12 mouse cellular contexts compared by ENCODE assay signal in the genomic region with DNA sequence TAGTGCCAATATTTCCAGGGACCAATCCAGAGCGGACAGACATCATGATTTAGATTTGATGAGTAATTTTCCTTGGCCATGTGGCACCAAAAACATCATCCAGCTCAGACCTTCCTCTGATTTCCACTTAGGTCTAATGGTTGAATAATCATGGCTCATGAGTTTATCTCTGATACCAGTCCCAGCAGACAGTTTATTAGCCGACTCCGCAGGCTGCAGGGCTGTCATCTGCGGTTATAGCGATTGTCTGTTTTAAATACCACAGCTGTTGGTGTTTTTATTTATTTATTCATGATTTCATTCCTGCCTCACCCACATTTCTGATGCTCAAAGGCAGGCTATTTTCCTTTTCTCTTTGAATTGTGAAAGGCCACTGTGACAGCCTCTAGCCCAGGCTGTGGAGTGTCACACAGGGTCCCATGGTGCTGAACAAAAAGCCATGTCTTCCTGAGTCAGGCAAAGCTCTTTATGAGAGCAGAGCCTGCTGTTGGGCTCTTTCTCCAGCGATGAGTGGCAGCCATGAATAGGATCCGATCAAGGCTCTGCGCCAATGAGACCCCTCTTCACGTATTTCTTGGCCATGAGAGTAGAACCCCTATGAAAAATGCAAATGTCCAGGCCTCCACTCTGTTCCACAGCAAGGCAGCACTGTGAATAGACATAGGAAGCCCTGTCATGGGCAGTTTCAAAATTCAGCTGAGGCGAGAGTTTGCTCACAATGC.
DNase-seq lines count a peak whose midpoint lies in the region; ATAC-seq lines count a peak whose summit lies in the region.
"Had no signal": no experiment of that assay in that cellular context is flagged by ENCODE, and none has a peak within 500 bp of the region (broad histone marks: within the 10 kb centered on the region; RNA-seq: fewer than 3 reads in every experiment).

No protein-coding gene starts in this region.

- H3K9me3 ChIP-seq in hindbrain, embryonic 11.5 days (ENCODE audit: control insufficient read depth, low read length): no peaks in the 10 kb centered on the region
- no peaks in the 10 kb centered on the region for H3K9me3 ChIP-seq in midbrain, embryonic 13.5 days
- H3K9me3 ChIP-seq in heart, embryonic 11.5 days (replicated peaks; ENCODE audit: control insufficient read depth, low read length): no peaks in the 10 kb centered on the region
- H3K9me3 ChIP-seq: embryonic facial prominence, embryonic 13.5 days; liver, embryonic 13.5 days had no signal

- ATAC-seq in hindbrain, embryonic 11.5 days (ENCODE audit: low FRiP score): peak; percentile 91
- ATAC-seq in midbrain, embryonic 13.5 days: peak; percentile 96
- no peak for ATAC-seq in heart, embryonic 11.5 days (replicated peaks; ENCODE audit: insufficient number of reproducible peaks, low FRiP score, low TSS enrichment)

- no peaks in the 10 kb centered on the region for H3K4me1 ChIP-seq in hindbrain, embryonic 11.5 days (replicated peaks; ENCODE audit: control insufficient read depth, insufficient read depth, low read length)
- peaks cover 13% of the 10 kb centered on the region for H3K4me1 ChIP-seq in midbrain, embryonic 13.5 days (replicated peaks)
- no peaks in the 10 kb centered on the region for H3K4me1 ChIP-seq in heart, embryonic 11.5 days (ENCODE audit: control insufficient read depth, insufficient read depth, low read length)
- H3K4me1 ChIP-seq: embryonic facial prominence, embryonic 13.5 days; liver, embryonic 13.5 days had no signal

- DNase-seq in layer of hippocampus, adult 11-12 months (ENCODE audit: low spot score): peak; percentile 6
- no peak for DNase-seq in layer of hippocampus, adult 9-10 months (ENCODE audit: low spot score)
- DNase-seq in brain, embryonic 18.5 days (ENCODE audit: low read depth, low spot score): peak; percentile 34
- DNase-seq in hindbrain, embryonic 11.5 days (ENCODE audit: low spot score): peak; percentile 37
- DNase-seq in spleen, adult 18-20 months: no peak
- no peak for DNase-seq in adrenal gland, postnatal 36 days
- DNase-seq: heart, postnatal 4 days; kidney, postnatal 25 days; liver, embryonic 13.5 days had no signal

- no peak overlapping the region for H3K9ac ChIP-seq in hindbrain, embryonic 11.5 days (ENCODE audit: low read depth, low read length)
- no peak overlapping the region for H3K9ac ChIP-seq in midbrain, embryonic 13.5 days (replicated peaks)
- H3K9ac ChIP-seq in heart, embryonic 11.5 days (ENCODE audit: low read depth, low read length): no peak overlapping the region; the same call in 1 of the 2 replicates
- H3K9ac ChIP-seq: embryonic facial prominence, embryonic 13.5 days; liver, embryonic 13.5 days had no signal

- H3K36me3 ChIP-seq in hindbrain, embryonic 11.5 days (ENCODE audit: control insufficient read depth, insufficient read depth, low read length): no peaks in the 10 kb centered on the region
- no peaks in the 10 kb centered on the region for H3K36me3 ChIP-seq in midbrain, embryonic 13.5 days
- H3K36me3 ChIP-seq in heart, embryonic 11.5 days (ENCODE audit: control insufficient read depth, insufficient read depth, low read length): no peaks in the 10 kb centered on the region
- H3K36me3 ChIP-seq: embryonic facial prominence, embryonic 13.5 days; liver, embryonic 13.5 days had no signal

- no peak overlapping the region for H3K4me3 ChIP-seq in hindbrain, embryonic 11.5 days (ENCODE audit: low read depth, low read length)
- H3K4me3 ChIP-seq in midbrain, embryonic 13.5 days (replicated peaks): no peak overlapping the region
- H3K4me3 ChIP-seq in heart, embryonic 11.5 days (ENCODE audit: low read depth, low read length): no peak overlapping the region
- H3K4me3 ChIP-seq: embryonic facial prominence, embryonic 13.5 days; liver, embryonic 13.5 days had no signal

- 70% methylated on average over 10 of the region's 10 CpGs for WGBS in hindbrain, embryonic 11.5 days
- 39% methylated on average over 10 of the region's 10 CpGs for WGBS in midbrain, embryonic 13.5 days
- WGBS in heart, embryonic 11.5 days (ENCODE audit: insufficient replicate concordance): 87% methylated on average over 10 of the region's 10 CpGs

- peak overlapping the region; percentile 34; the same call in 1 of the 2 replicates for H3K27ac ChIP-seq in hindbrain, embryonic 11.5 days (ENCODE audit: low read depth, low read length)
- peak overlapping the region; percentile 72 for H3K27ac ChIP-seq in midbrain, embryonic 13.5 days
- H3K27ac ChIP-seq in heart, embryonic 11.5 days (ENCODE audit: low read depth, low read length): no peak overlapping the region
- H3K27ac ChIP-seq: embryonic facial prominence, embryonic 13.5 days; liver, embryonic 13.5 days had no signal

- H3K27me3 ChIP-seq in hindbrain, embryonic 11.5 days (ENCODE audit: control insufficient read depth, insufficient read depth, low read length): no peaks in the 10 kb centered on the region
- no peaks in the 10 kb centered on the region for H3K27me3 ChIP-seq in midbrain, embryonic 13.5 days
- no peaks in the 10 kb centered on the region for H3K27me3 ChIP-seq in heart, embryonic 11.5 days (ENCODE audit: control insufficient read depth, insufficient read depth, low read length)
- H3K27me3 ChIP-seq: embryonic facial prominence, embryonic 13.5 days; liver, embryonic 13.5 days had no signal

- no peak overlapping the region for H3K4me2 ChIP-seq in hindbrain, embryonic 11.5 days (replicated peaks; ENCODE audit: low read depth, low read length)
- H3K4me2 ChIP-seq in midbrain, embryonic 13.5 days (replicated peaks): 0 out of 2 replicates have a peak overlapping the region, but pooled peaks have one; percentile 5
- no peak overlapping the region for H3K4me2 ChIP-seq in heart, embryonic 11.5 days
- H3K4me2 ChIP-seq: embryonic facial prominence, embryonic 13.5 days; liver, embryonic 13.5 days had no signal

Comparison
In these comparisons a context has a peak if more than half of its experiments do, and no peak if none do; other contexts are left out.
1. DNase-seq: peak in layer of hippocampus, adult 11-12 months (single experiment), brain, embryonic 18.5 days (single experiment) and hindbrain, embryonic 11.5 days (single experiment); none in layer of hippocampus, adult 9-10 months (single experiment), spleen, adult 18-20 months (0 of 2) and adrenal gland, postnatal 36 days (0 of 2).